Mouse (Mus musculus): ENCODE measurements around the gene Rsph14.

DNA sequence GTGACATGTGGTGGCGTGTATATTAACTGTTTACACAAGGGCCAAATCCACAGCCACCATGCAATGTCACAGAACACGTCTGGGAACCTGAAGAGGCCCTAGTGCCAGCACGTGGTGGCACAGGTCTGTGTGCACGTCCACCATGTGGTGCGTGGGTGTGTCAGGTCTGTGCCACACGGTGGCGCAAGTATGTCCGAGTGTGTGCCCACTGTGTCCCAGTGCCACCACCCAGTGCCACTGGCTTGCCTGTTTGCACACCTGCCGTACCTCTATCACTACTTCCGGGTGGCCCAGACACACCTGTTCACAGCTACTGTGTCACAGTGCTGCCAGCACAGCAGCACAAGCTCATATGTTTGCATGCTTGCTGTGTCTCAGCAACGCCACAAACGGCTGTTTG, 97.9 kb downstream of the Rsph14 start:
- TF ChIP-seq CTCF (IDR thresholded peaks at IDR 0.05; ENCODE audit: low read depth, low read length): no peak
- TF ChIP-seq EP300 (IDR thresholded peaks at IDR 0.05; ENCODE audit: insufficient read depth, low read depth, low read length): no peak
- no peak for TF ChIP-seq POLR2A (IDR thresholded peaks at IDR 0.05; ENCODE audit: insufficient read depth, low read length)
